In the genomic region with DNA sequence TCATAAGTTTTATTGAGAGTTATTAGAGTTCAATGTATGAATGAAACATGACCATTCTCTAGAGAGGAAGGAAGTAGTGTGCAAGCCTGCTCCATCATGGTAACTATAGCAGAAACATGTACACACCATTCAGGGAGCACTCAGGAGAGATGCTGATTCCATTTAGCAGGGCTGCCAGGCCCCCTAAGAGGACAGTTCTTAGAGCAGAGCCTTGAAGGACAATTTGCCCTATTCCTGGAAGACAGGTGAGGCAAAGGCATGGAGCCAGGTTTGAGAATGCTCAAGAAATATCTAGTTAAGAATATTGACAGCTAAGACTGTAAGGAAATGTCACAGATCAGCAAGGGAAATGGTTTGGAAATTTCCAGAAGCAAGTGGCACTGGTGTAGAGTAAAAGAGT, we compare ENCODE assay signal across 9 mouse cellular contexts.
A peak's percentile ranks its signal among the peaks of the same experiment; 100 is the strongest.
DNase-seq lines count a peak whose midpoint lies in the region; ATAC-seq lines count a peak whose summit lies in the region.
"Had no signal": no experiment of that assay in that cellular context is flagged by ENCODE, and none has a peak within 500 bp of the region (broad histone marks: within the 10 kb centered on the region; RNA-seq: fewer than 3 reads in every experiment).

No protein-coding gene starts in this region.

- ATAC-seq in cerebellum, adult (ENCODE audit: insufficient number of reproducible peaks, low FRiP score, low TSS enrichment) = no peak
- ATAC-seq: forebrain, embryonic 14.5 days; forebrain, embryonic 16.5 days had no signal

- DNase-seq in cerebellum, adult 9-11 months = peak; percentile 23
- DNase-seq in cerebellum, postnatal 14 days = peak; percentile 44 to 57
- DNase-seq in cerebellum, adult 9-10 months = no peak
- DNase-seq: adrenal gland, adult 2 months; adrenal gland, postnatal 10 days; embryo, embryonic 11 days had no signal
